Mouse (Mus musculus) brain, embryonic 18.5 days (tissue): ENCODE results near the gene Arfgef3.

Experiments used
- DNase-seq: peaks from one replicate; pipeline ENCODE4 v3.0.0-alpha.2; 2012; ENCODE audit warnings: low read depth, low spot score

Gene Arfgef3

DNA sequence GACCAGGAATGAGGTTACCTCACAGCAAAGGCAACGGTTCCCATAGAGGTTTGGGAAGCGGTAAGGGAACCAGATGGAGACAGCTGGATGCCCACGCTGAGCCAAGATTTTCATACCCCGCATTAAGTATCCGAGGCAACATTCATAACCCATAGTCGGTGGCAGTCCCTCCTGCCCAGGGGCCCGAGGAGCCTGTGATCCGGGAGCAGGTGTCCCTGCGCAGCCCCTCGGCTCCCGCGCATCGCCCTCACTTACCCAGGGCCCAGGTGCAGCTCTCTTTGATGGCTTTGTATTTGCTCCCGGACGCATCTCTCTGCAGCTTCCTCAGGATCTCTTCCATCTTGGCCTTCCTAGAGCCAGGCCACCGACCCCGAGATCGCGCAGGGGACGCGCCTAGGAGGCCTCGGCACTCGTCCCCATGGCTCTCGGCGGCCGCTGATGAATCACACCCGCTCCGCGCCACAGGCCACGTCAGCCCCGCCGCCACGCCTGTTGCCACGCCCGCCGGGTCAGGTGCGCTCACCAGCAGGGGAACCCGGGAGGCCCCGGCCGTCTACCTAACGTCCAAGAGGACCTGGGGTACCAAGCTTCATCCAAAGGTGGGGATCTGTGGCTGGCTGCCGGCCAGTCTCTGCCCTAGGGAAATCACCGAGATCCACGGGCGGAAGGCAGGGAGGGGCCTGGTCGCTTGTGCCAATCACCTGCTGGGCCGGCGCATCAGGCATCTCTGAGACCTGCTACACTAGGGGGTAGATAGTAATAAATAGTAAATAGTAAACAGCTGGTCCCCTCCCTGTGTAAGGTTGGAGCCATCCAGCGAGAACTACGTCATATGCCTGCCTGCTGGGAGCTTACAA lies at the start of gene Arfgef3:
TSS of gene Arfgef3 (minus strand) at position 664 of the 857 bp plus-strand sequence.
- no peak for DNase-seq

DNA sequence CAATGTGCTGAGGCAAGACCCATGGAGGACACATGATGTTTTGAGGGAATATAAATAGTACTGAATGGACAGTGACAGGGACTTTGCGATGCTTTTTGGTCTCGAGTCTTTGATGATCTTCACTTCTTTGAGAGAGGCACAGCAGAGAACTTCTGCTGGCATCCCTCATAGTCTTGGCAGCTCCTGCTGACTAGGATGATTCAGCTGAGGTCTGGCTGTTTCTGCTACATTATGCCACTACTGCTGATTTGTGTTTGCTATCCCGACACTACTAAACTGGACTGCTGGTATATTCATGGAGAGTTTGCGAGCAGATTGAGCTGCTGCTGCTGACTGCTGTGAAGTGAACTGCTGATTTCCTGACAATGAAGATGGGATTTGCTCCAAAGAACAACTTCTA lies 46.3 kb upstream of the Arfgef3 start:
- no peak for DNase-seq

DNA sequence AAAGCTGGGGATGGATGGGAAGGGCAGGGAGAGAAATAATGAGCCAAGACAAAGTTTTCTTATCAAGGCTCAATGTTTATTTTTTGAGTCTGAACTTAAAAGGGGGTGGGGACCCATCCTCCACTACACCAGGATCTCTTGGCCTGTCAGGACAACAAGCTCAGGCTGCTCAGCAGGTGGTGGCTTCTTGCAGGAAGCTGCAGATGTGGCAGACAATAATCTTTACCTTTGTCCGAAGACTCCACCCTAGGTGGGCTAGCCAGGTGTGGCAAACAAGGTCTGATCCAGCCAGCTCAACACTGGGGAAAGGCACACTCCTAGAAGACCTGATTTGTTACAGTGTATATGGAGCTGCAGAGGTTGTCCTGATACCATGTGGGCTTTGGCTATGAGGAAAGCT lies 44.9 kb upstream of the Arfgef3 start:
- no peak for DNase-seq

DNA sequence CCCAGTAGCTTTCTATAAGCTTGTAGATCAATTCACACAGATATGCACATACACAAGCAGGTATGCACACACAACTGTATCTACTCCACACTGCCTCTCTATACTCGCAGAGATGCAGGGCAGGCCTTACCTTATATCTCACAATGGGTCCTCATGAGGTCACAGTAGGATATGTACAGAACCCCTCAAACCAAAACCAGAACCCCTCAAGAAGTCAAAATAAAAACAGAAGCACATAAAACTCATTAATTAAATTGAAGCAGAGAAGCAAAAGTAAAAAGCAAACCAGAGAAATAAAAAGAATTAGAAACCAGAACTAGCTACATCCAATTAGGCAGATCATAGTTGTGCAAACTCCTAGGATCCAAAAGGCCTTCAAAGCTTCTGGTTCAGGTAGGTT lies 42.9 kb upstream of the Arfgef3 start, which contains the start of gene Gm4922:
TSS of gene Gm4922 (minus strand) at position 101 of the 400 bp plus-strand sequence.
- no peak for DNase-seq

DNA sequence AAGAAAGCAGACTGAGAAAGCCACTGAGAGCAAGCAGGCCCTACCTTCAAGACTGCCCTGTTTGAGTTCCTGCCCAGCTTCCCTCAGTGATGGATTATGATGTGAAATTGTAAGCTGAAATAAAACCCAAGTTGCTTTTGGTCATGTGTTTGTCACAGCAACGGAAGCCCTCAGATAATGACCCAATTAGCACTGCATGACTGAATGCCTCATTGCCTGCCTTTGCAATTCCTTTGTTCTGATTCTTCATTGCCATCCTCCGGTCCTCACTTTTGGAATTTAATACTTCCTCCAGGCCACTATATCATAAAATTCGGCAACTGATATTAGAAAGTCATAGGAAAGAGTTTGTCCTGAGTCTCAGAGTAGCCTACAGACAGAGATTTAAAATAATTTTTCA lies 33.8 kb upstream of the Arfgef3 start:
- no peak for DNase-seq

DNA sequence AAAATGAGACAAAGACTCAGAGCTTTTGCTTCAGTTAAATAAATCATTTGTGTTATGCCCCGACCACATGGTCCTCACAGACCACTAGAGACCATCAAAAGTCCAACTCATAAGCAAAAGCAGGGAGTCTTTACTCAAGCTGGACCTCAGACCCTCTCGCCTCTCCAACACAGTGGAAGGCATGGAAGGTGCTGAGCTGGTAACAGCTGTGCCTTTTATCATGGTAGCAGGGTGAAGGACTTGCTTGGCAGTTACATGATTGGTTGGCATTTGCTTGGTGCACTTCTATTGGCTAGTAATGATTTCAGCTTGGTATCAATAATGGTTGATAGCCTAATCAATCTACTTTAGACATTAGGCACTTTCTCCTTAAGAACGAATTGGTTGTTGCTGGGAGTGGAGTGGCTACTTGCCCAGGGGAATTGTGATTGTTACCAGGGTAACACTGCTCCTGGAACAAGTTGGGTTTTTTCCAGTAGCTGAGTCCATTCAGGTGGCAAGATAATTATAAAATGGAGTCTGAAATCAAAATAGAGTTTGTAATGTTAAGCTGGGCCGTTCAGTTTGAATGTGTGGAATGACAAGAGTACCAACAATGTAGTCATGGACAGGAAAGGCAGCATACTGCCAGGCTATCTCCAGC lies 28.9 kb upstream of the Arfgef3 start:
- no peak for DNase-seq

DNA sequence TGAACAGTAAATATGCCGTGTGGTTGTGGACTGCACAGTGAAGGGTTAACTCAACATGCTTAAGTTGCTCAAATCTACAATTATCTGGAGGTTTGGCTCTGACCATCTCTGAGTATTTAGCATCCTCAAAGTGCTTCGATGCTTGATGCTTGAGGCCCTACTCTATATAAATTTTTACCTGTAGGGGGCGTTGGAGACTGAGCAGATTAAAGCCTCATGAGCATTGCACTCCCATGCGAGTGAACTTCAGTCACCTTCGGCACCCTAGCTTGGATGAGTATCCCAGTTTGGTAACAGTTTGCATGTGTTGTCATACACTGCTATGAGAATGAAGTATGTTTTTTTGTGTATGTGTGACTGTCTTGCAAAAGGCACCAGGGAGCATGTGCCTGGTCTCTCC lies 26.2 kb upstream of the Arfgef3 start:
- no peak for DNase-seq

DNA sequence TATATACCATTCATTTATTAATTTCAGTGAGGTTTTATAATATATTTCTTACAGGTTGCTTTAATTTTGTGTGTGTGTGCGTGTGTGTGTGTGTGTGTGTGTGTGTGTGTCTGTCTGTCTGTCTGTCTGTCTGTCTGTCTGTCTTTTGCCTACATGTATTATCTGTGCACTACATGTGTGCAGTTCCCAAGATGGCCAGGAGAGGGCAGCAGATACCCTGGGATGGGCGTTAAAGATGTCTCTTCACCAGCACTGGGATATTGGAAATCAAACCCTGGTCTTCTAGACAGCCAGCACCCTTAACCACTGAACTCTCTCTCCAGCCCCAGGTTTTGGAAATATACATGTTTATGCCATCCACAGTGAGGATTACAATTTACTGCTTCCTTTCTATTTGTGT lies 16.5 kb upstream of the Arfgef3 start:
- no peak for DNase-seq

DNA sequence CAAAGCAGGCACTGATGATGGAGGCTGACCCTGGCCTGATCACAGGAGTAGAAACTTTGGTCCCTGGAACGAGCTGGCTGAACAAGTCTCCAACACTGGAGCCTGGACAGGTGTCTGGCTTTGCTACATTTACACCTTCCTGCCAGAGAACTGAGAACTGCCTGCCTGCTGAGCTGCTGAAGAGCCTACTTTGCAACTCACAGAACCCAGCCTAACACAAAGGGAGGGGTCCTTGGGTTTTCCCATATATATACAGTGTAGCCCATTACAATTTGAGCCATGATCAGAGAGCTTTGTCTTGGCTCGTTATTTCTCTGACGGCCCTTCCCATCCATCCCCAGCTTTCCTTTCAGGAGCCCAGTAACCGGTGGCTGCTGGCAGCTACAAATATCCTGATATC lies 6.3 kb upstream of the Arfgef3 start:
- DNase-seq, result no peak

DNA sequence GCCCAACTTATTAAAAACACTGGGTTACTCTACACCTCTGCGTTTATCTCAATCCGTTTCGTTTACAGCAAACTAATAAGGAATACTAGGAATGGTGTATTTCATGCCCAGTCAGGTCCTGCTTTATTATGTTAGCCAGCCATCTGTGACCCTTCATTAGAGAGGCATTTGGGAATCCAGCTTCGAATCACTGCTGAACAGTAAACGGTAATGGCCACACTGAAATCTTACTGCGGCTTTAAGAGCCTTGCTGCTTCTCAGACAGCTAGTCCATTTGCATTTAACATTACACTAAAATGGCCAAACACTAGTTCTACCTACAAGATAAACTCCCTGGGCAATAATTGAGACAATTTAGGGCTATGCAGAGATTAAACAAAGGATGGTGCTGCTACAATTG lies 1.7 kb downstream of the Arfgef3 start:
- no peak for DNase-seq

DNA sequence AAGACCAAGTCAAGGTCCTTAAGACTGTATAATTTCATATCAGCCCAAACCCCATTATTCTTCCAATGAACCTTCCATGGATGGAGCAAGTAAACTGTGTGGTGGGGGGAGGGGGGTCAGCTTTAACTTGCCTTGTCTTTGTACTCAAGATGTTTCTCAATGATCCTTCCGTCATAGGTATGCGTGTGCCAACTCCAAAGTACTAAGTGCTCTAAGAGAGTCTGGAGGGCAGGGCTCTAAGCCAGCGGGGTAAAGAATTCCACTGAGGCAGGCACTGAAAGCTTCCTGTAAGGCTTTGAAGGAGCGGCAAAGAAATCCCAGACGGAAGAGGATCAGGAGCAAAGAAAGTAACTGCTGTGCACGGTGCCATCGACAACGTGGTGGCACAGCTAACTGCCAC lies 2.7 kb downstream of the Arfgef3 start:
- DNase-seq, result no peak

DNA sequence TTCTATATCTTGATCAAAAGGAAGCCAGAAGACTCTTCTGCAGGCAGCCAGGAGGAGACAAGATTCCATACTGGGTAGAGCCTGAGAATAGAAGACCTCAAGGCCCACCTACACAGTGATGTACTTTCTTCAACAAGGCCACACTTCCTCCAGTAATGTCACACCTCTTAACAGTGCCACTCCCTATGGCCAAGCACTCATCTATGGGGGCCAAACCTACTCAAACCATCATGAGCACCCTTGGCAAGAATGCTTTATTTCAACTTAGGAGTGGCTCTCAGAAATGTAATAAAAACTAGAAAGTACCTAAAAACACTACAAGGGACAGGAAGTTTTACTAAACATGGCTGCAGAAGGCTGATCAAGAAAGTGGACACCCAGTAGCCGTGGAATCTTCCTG lies 15.2 kb downstream of the Arfgef3 start:
- DNase-seq, result no peak

DNA sequence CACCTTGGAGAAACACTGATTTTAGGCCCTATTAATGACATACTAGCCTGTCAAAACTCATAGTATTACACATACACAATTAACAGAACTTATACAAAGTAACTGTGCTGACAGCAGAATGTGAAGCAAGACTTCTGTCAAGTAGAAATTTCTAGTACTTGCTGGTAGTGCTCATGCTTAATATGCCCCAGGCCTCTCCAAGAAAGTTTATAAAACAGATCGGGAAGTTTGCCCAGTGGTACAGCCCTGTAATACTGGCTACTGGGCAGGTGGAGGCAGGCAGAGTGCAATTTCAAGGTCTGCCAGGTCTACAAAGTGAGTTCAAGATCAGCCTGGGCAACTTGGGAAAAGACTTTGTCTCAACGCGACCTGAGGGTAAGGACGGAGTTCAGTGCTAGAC lies 32.3 kb downstream of the Arfgef3 start:
- no peak for DNase-seq

DNA sequence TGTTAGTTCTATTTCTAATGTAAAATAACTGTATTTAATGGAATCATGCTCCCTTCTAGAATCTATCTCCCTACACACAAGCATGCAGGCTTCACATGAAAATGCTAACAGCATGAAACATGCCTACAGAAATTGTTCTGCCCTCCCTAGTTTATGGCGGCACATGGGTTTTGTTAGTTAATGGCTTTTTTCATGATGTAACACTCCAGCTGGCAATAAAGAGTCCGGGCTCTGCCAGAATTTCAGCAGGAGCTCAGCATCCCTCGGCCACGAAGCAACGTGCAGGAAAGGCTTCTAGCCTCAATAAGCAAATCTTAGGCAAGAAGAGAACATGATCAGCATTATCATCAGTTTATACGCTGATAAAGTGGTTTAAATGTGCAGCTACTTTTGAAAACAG lies 32.8 kb downstream of the Arfgef3 start:
- DNase-seq, result no peak

DNA sequence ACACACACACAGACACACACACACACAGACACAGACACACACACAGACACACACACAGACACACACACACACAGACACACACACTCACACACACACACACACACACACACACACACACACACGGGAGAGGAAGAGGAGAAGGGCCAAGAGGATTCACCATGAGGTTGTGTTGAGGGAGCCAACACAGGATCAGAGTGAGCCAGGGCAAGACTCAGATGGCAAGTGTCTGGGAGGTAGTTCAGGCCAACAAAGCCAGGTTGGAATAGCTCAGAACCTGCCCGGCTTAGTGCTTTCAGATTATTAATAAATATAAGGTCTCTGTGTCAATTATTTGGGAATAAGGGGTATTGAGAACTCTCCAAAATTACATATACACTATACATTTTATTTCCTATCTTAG lies 33.9 kb downstream of the Arfgef3 start:
- DNase-seq, result no peak

DNA sequence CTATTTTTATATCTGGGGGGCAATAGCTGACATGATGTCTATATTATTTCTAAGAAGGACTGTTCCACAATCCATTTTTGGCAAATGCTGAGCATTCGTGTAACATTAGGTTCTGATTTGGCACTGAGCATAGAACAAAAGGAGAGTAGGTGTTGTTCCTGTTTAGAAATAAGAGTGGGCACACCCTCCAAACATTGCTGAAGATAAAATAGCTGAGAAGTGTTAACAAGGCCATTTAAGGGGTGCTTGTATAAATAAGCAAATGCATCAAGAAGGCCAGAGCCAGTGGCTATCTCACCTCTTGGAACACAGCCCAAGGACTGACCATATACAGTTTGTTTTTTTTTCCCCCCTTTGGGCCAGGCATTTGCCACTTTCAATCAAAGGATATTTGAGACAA lies 35.1 kb downstream of the Arfgef3 start:
- DNase-seq, result no peak

DNA sequence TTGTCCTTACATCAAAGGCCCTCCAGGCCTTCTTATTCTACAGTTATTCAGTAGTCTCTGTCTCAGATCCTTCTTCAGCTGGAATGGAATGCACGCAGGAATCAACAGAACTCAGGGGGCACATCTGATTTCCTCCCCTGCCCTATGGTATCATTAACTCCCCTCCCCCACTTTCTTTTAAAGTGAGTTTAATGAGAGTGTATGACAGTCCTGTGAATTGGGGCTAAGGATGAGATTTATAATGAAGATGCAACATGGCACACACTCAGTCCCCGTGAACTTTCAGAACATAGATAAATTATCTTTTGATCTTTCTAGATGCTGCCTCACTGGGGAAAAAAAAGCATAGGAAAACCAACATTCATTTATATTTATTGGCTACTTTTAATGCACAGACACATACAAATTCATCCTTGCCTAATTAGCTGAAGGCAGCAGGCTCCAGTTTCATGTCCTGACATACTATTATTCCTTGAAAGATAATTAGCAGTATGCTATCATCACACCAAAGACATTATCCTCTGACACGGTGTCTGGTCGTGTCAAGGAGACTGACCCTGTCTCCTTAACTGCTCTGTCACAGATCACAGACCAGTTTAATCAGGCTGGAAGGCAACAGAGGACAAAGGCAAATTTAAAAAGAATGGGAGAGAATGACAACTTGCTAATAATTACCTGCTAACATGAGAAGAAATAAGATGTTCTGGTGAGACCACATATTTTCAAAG lies 39.2 kb downstream of the Arfgef3 start:
- DNase-seq, result no peak

DNA sequence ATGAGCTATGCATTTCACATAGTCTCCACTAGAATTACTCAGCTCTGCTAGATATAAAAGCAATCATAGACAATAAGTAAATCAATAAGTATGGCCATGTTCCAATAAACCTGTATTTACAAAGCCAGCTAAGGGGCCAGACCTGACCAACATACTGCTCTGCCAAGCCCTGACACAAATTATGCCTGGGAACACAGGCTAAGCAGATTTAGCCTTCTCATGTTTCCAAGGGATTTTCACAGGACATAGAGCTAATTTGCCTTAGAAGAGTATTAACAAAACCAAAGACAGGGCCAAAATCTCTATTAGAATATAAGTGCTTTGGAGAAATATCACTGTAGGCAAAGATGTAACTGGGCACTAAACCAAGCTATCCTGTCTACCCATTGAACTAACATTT lies 42.2 kb downstream of the Arfgef3 start:
- DNase-seq, result no peak

DNA sequence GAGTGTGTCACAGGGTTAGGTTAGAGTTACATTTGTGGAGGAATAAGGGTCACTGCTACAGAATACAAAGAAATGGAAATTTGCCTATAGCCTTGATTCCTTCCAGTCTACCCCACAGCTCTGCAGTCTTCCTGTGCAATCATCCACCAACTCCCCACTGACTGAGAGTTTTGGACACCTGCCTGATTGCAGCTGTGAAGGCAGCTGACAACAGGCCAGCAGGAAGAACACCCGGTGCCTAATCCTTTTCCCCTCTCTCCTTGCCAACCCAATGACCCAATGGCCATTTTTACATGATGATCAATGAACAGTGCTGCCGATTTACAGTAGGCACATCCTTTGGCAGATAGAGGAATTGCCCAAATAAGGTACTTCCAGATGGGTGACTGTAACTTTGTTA lies 43.6 kb downstream of the Arfgef3 start:
- DNase-seq, result no peak

DNA sequence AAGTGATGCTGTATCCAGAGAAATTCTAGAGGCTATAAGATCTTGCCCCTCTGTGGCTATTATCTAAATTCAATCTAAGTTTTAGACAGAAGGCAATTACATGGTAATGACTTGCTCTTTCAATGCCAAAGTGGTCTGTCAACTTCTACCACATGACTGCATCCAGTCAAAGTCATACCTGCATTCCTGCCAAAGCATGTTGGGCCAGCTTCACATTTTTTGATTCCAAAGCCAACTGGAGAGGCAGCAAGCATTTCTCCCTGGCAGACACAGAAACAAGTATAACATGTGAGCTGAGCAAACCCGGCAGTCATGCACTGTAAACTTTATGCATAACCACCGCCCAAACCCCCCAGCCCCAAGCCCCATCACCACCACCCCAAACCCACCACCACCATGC lies 44.6 kb downstream of the Arfgef3 start:
- DNase-seq, result no peak

DNA sequence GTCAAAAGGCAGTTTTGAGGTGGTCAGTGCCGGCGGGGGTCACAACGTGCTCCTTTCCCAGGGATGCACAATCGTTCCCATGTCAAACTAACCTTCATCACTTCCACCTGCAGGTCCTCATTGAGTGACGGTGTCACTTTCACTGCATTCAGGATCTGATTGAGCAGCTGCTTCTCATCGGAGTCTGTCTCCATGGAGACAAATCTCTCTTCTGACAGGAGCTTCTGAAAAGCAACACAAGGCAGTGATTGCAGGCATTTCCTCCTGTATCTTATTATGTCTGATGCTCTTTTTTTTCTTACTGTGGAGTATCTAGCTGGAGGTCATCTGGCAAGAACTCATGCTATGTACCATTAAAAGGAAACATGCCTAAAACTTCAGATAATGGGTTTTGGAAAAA lies 47.3 kb downstream of the Arfgef3 start:
- no peak for DNase-seq

DNA sequence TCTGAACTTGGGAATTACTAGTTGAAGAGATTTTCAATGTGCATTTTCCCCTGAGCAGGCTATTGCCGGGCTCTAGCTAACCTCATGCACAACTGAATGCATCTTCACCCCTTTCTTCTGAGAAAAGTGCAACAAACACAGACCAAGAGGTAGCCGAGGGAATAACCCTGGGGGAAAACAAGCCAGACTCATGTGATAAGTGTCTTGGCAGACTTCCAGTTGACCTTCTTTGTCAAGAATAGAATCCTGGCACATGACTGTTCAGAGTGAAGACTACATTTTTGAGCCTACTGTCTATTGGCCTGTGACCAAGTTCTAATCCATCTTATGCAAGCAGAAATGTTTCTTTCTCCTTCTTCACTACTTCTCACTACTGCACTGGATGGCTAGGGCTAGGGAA lies 55.5 kb downstream of the Arfgef3 start:
- no peak for DNase-seq
